Mouse (Mus musculus): ENCODE measurements around the gene Defa28.
"Not testable (repeated sequence)": the region's sequence is repeated elsewhere in the genome, so short reads cannot be mapped to it uniquely, and the experiment has no call there.

Defa28 gene

DNA sequence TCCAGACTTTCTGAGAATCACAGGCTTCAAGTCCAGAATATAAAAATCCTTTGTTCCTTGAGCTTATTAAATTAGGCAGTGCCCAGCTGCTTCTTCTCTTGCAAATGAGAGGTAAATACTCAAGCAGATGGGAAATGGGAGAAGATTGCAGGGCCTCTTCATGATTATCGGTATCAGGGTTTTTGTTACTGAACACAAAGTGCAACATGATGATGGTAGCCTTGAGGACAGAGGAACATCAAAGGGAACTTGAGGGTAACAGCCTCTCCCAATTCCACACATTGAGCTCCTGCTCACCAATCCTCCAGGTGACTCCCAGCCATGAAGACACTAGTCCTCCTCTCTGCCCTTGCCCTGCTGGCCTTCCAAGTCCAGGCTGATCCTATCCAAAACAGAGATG is at the start of gene Defa28:
Gene Defa28 (plus strand): TSS at position 301 of the 400 bp plus-strand sequence.
- DNase-seq (ENCODE audit: low spot score in 2 of 2), result not testable (repeated sequence)

DNA sequence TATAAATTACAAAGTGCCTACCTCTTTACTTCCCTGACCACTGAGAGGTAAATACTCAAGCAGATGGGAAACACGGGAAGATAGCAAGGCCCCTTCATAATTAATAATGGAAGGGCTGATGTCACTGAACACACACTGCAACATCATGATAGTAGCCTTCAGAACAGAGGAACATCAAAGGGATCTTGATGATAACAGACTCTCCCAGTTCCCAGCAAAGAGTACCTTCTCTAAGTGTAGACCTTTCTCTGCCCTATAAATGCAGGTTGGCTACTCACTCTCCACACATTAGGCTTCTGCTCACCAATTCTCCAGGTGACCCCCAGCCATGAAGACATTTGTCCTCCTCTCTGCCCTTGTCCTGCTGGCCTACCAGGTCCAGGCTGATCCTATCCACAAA is 17.7 kb upstream of the Defa28 start, which contains the start of gene Defa37:
Gene Defa37 (plus strand): TSS at position 301 of the 400 bp plus-strand sequence.
- DNase-seq (ENCODE audit: low spot score in 2 of 2), result not testable (repeated sequence)

DNA sequence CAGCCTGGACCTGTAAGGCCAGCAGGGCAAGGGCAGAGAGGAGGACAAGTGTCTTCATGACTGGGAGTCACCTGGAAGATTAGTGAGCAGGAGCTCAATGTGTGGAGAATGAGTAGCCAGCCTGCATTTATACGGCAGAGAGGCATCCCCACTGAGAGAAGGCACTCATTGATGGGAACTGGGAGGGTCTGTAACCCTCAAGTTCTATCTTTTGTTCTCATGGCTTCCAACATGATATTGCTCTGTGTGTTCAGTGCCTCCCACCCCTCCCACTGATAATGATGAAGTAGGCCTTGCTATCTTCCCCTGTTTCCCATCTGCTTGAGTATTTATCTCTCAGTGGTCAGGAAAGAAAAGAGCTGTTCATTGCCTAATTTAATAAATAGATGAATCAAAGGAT is 11.6 kb downstream of the Defa28 start, which contains the start of gene Gm7861:
Gene Gm7861 (minus strand): TSS at position 101 of the 400 bp plus-strand sequence.
- DNase-seq (ENCODE audit: low spot score in 2 of 2), result not testable (repeated sequence)

DNA sequence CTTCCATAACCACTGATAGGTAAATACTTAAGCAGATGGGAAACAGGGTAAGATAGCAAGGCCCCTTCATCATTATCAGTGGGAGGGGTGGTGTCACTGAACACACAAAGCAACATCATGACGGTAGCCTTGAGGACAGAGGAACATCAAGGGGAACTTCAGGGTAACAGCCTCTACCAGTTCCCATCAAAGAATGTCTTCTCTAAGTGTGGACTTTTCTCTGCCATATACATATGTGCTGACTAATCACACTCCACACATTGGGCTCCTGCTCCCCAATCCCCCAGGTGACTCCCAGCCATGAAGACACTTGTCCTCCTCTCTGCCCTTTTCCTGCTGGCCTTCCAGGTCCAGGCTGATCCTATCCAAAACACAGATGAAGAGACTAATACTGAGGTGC is 35.1 kb downstream of the Defa28 start, which contains the start of gene Defa26:
Gene Defa26 (plus strand): TSS at position 301 of the 400 bp plus-strand sequence.
- not testable (repeated sequence) for DNase-seq (ENCODE audit: low spot score in 2 of 2)
